ENCODE assay signal across 8 mouse cellular contexts in the genomic region with DNA sequence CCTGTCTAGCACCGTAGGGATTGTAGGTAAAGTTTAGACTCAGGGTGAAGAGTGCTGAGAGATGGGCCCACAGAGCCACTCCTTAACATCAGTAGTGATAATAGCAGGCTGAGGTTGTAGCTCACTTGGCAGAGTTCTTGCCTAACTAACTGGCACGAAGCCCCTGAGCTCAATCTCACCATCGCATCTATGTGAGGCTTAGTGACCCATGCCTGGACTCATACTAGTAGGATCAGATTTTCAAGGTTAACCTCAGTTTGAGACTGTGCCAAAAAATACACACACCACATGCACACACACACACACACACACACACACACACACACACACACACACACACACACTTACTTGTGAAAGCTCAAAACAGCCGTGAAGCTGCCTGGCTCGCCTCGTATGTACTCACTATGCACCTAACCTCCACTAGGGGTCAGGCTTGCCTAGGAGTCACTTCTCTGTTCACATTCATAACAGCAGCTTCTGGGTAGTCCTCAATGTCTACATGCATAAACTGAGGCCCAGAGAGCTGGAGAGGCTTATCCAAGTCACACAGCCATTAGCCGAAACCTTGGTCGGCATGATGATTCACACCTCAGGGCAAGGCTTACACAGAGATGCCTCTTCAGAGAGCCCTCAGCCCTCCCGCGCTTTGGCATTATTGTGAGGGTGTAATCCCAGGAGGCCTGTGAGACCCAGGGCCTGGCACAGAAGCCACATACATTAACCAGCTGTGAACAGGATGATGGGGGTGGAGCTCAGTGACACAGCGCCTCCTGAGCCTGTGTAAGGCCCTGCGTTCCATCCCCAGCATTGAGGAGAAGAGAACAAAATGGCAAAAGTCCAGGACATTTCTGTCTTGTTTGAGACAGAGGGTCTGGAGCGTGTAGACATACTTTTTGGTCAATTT. TPM values are rescaled to one million over a fixed set of nuclear protein-coding genes. Genes with fewer than 3 reads are reported as not detected.
DNase-seq lines count a peak whose midpoint lies in the region; ATAC-seq and TF ChIP-seq lines count a peak whose summit lies in the region.

No protein-coding gene starts in this region.

- TF ChIP-seq POLR2A in embryonic fibroblast, embryonic 13.5 days (IDR thresholded peaks at IDR 0.05; ENCODE audit: low read depth, low read length), result no peak

- H3K9me3 ChIP-seq in liver, embryonic 11.5 days (ENCODE audit: control insufficient read depth, low read length), result no peaks in the 10 kb centered on the region
- no peaks in the 10 kb centered on the region for H3K9me3 ChIP-seq in neural tube, embryonic 13.5 days

- no peak overlapping the region for H3K27ac ChIP-seq in embryonic fibroblast, embryonic 13.5 days (ENCODE audit: insufficient read depth, low read length)
- peak overlapping the region; percentile 13; the same call in 1 of the 2 replicates for H3K27ac ChIP-seq in liver, embryonic 11.5 days (ENCODE audit: low read depth, low read length)
- H3K27ac ChIP-seq in neural tube, embryonic 13.5 days (replicated peaks), result no peak overlapping the region

- H3K4me3 ChIP-seq in embryonic fibroblast, embryonic 13.5 days (ENCODE audit: insufficient read depth, low read length), result no peak overlapping the region
- H3K4me3 ChIP-seq in liver, embryonic 11.5 days (ENCODE audit: low read depth, low read length), result no peak overlapping the region
- H3K4me3 ChIP-seq in neural tube, embryonic 13.5 days, result no peak overlapping the region

- TF ChIP-seq CTCF in embryonic fibroblast, embryonic 13.5 days (IDR thresholded peaks at IDR 0.05; ENCODE audit: borderline replicate concordance, insufficient read depth, low read length), result peak; percentile 74; the same call in 1 of the 2 replicates

- H3K4me1 ChIP-seq in embryonic fibroblast, embryonic 13.5 days (ENCODE audit: control insufficient read depth, insufficient read depth, low read length), result no peaks in the 10 kb centered on the region
- H3K4me1 ChIP-seq in liver, embryonic 11.5 days (replicated peaks; ENCODE audit: control insufficient read depth, insufficient read depth, low read length), result peaks cover 18% of the 10 kb centered on the region
- peaks cover 10% of the 10 kb centered on the region for H3K4me1 ChIP-seq in neural tube, embryonic 13.5 days (replicated peaks)

- peak; percentile 63 for ATAC-seq in inflammation-experienced regulatory T-cells, adult 6 months
- ATAC-seq in liver, embryonic 11.5 days (replicated peaks; ENCODE audit: low FRiP score), result peak; percentile 78
- ATAC-seq in neural tube, embryonic 13.5 days (ENCODE audit: low read depth), result peak; percentile 55

- no peak overlapping the region; the same call in 1 of the 2 replicates for H3K4me2 ChIP-seq in liver, embryonic 11.5 days
- H3K4me2 ChIP-seq in neural tube, embryonic 13.5 days, result no peak overlapping the region

- no peaks in the 10 kb centered on the region for H3K27me3 ChIP-seq in liver, embryonic 11.5 days (replicated peaks; ENCODE audit: control insufficient read depth, insufficient read depth, low read length)
- peaks cover 20% of the 10 kb centered on the region for H3K27me3 ChIP-seq in neural tube, embryonic 13.5 days

- peak; percentile 42 for DNase-seq in urinary bladder, postnatal 14 days (ENCODE audit: low spot score)
- no peak for DNase-seq in urinary bladder, postnatal 4 days (ENCODE audit: low spot score in 2 of 2)
- peak; percentile 45 to 71 for DNase-seq in adrenal gland, postnatal 36 days
- DNase-seq in liver, embryonic 11.5 days (ENCODE audit: low spot score), result no peak
- DNase-seq in thymus, postnatal 36 days, result peak; percentile 37 to 38

- 56% methylated on average over 13 of the region's 13 CpGs for WGBS in liver, embryonic 11.5 days
- WGBS in neural tube, embryonic 13.5 days, result 51% methylated on average over 13 of the region's 13 CpGs

- no peak overlapping the region for H3K9ac ChIP-seq in liver, embryonic 11.5 days (ENCODE audit: low read depth, low read length)
- no peak overlapping the region for H3K9ac ChIP-seq in neural tube, embryonic 13.5 days

- no peaks in the 10 kb centered on the region for H3K36me3 ChIP-seq in liver, embryonic 11.5 days (ENCODE audit: control insufficient read depth, insufficient read depth, low read length)
- no peaks in the 10 kb centered on the region for H3K36me3 ChIP-seq in neural tube, embryonic 13.5 days

RNA-seq across cellular contexts. Expression of a gene that starts 13.4 kb away (rescaled TPM):
- total RNA-seq in adrenal gland, postnatal 36 days (2021), result 10 to 100 TPM; 59.6 to 59.7 TPM
- polyA plus RNA-seq in embryonic fibroblast, embryonic 13.5 days (2011; ENCODE audit: insufficient read length, low read depth, missing spikeins), result 62.4 and 65.8 TPM in 2 replicates
- 10 to 100 TPM; 48.9 to 55.5 (median 50.0) TPM for polyA plus RNA-seq in inflammation-experienced regulatory T-cells, adult 6 months (2017; shearing (Covaris generic))
- 126 and 139 TPM in 2 replicates for polyA plus RNA-seq in liver, embryonic 11.5 days (2014; fragmentation: Nextera tagmentation; extraction: Ambion mirVana)
- polyA plus RNA-seq in neural tube, embryonic 13.5 days (2015; fragmentation: Nextera tagmentation; extraction: Ambion mirVana), result 84.5 and 89.7 TPM in 2 replicates

RNA-seq across cellular contexts. Expression of a gene that starts 25.4 kb away (rescaled TPM):
- 1 to 10 TPM; 1.4 TPM for total RNA-seq in adrenal gland, postnatal 36 days (2021)
- polyA plus RNA-seq in embryonic fibroblast, embryonic 13.5 days (2011; ENCODE audit: insufficient read length, low read depth, missing spikeins), result not detected in 2 replicates
- polyA plus RNA-seq in inflammation-experienced regulatory T-cells, adult 6 months (2017; shearing (Covaris generic)), result 1 to 10 TPM; 6.4 to 7.0 (median 6.4) TPM
- 0.90 and 1.1 TPM in 2 replicates for polyA plus RNA-seq in liver, embryonic 11.5 days (2014; fragmentation: Nextera tagmentation; extraction: Ambion mirVana)
- 8.1 and 8.6 TPM in 2 replicates for polyA plus RNA-seq in neural tube, embryonic 13.5 days (2015; fragmentation: Nextera tagmentation; extraction: Ambion mirVana)

Comparison
In these comparisons a context has a peak if more than half of its experiments do, and no peak if none do; other contexts are left out.
1. DNase-seq: peak in urinary bladder, postnatal 14 days (single experiment), adrenal gland, postnatal 36 days (2 of 2) and thymus, postnatal 36 days (2 of 2); none in urinary bladder, postnatal 4 days (0 of 2) and liver, embryonic 11.5 days (single experiment).
2. Peak in every context shown above with its lines, with median percentiles within 50 percentile points of each other: ATAC-seq.